Mouse (Mus musculus) common myeloid progenitor, adult 5-6 weeks (primary cell): Measurements from ENCODE around the gene Epb41l2. TPM values are rescaled to one million over a fixed set of nuclear protein-coding genes. Genes with fewer than 3 reads are reported as not detected.

Experiments used
- ATAC-seq: replicated peaks from 2 replicates; pipeline ENCODE4 v1.8.0; 2016; ENCODE audit warnings: low read depth, mild to moderate bottlenecking, moderate TSS enrichment, inconsistent platforms; ENCODE audit not compliant: poor library complexity, severe bottlenecking
- total RNA-seq: library from RNA; stranded (forward); fragments of 200-1000, 187-1606 nt; gene quantifications from 2 replicates; pipeline ENCODE4 v1.2.3, GENCODE M21; 2017

Gene Epb41l2
- total RNA-seq, result 27.3 and 35.8 TPM in 2 replicates

GRCm38 (mm10) chr10:25359208-25359958 lies at the start of gene Epb41l2:
TSS of gene Epb41l2 (plus strand) at chr10:25359798.
- peak; percentile 76 for ATAC-seq

- ATAC-seq, result no peak
These were observed 49.6 kb upstream of the Epb41l2 start for GRCm38 (mm10) chr10:25309996-25310395.

- ATAC-seq, result no peak
These were observed 48.9 kb upstream of the Epb41l2 start for GRCm38 (mm10) chr10:25310736-25311135.

- peak; percentile 87 for ATAC-seq
These were observed 47.9 kb upstream of the Epb41l2 start for GRCm38 (mm10) chr10:25311554-25312212.

DNA sequence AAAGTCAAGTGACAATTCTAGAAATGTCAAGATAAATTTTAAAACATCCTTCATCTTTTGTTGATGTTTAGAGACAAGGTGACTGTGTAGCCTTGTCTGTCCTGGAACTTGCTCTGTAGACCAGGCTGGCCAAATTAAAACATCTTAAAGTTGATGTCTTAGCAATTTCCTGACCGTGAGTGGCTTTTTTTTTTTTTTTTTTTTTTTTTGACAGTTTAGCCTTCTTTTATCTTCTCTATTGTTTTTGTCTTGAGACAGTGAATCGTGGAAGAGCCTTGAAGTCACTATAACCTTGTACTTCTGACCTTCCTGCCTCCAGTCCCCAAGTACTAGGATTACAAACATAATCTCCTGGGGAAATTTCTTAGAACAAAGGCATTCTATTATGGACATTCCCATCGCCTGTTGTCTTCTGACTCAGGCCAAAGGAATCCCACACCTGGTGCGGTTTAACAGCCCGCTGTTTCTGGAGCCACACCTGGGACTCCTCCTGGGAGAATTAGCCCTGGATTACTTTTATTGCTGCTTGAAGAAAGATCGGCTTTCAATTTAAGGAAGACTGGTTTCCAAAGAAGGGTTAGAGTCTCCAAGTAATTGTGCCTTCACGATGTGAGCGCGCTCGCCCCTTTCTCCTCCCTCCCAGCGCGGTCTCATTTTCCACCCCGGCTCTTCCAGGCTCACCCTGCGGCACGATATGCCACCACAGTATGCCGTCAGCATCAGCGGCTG lies 45.6 kb upstream of the Epb41l2 start:
- ATAC-seq, result no peak

DNA sequence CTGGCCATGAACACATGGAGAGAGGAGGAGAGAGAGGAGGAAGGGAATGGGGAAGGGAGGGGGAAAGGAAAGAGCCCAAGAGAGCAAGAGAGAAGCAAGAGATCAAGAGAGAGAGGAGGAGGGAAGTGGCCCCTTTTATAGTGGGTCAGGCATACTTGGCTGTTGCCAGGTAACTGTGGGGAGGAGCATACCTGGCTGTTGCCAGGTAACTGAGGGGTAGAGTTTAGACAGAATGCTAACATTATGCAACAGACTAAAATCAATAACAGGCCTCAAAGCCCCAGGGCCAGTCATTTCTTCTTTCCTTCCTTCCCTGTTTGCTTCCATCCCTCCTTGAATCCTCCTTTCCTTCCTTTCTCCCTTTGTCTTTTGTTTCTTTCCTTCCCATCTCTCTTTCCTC lies 41.9 kb upstream of the Epb41l2 start:
- ATAC-seq, result no peak

DNA sequence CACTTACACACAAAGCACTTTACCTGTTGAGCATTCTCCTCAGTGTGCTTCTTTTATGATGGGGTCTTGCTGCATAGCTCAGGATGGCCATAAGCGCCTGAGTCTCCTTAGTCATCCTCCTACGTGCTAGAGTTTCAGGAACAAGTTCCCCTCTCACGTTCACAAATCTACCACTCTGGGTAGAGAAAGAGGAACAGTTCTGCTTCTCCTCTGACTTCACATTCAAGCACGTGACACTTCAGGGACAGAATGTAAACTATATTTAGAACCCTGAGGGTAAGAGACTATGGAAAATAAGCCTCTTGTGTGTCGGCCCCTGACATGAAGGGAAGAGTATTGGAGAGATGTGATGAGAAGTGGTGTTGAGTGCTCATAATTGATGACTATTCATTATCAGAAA lies 41.2 kb upstream of the Epb41l2 start:
- ATAC-seq, result peak; percentile 95

DNA sequence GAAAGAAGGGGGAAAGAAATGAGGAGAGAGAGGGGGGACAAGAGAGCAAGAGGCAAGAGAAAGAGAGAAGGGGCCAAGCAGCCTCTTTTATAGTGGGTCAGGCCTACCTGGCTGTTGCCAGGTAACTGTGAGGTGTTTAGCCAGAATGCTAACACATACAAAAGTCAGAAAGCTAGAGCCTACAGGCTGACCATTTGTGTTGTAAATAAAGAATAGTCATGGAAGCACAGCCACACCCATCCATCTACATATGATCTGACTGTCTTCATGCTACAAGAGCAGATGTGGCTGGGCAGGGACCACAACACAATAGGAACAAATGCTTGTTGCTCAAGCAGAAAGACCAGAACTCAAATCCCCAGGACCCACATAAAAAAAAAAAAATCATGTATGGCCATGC lies 40.1 kb upstream of the Epb41l2 start:
- no peak for ATAC-seq

- no peak for ATAC-seq
These were observed 38.4 kb upstream of the Epb41l2 start for GRCm38 (mm10) chr10:25321198-25321597.

- no peak for ATAC-seq
These were observed 33.9 kb upstream of the Epb41l2 start for GRCm38 (mm10) chr10:25325690-25326089.

- no peak for ATAC-seq
These were observed 32.1 kb upstream of the Epb41l2 start for GRCm38 (mm10) chr10:25327511-25327910.

GRCm38 (mm10) chr10:25330094-25330493 lies 29.5 kb upstream of the Epb41l2 start:
- ATAC-seq, result no peak

- peak; percentile 98 for ATAC-seq
These were observed 28.1 kb upstream of the Epb41l2 start for GRCm38 (mm10) chr10:25331321-25332049.

GRCm38 (mm10) chr10:25333390-25334079 lies 26.1 kb upstream of the Epb41l2 start:
- ATAC-seq, result no peak

- ATAC-seq, result no peak
These were observed 18.9 kb upstream of the Epb41l2 start for GRCm38 (mm10) chr10:25340675-25341074.

DNA sequence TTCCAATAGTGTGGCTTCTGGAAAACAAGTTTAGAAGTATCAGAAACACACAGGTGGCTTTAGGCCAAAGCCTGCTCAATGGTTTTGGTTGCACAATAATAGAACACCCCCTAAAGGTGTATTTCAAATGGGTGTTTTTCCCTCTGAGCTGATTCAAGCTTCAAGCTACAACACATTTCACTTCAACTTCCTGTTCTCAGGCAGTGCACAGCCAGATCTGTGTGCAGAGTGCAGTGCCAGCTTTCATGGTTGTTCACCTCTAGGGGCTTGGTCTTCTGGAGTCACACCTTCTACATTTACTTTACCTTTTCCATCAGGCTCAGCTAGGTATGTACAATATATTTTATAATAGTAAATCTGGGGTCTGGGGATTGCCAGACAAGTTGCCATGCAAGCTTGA lies 16.8 kb upstream of the Epb41l2 start:
- ATAC-seq, result peak; percentile 54; the same call in 1 of the 2 replicates

GRCm38 (mm10) chr10:25353941-25354340 lies 5.7 kb upstream of the Epb41l2 start:
- no peak for ATAC-seq

DNA sequence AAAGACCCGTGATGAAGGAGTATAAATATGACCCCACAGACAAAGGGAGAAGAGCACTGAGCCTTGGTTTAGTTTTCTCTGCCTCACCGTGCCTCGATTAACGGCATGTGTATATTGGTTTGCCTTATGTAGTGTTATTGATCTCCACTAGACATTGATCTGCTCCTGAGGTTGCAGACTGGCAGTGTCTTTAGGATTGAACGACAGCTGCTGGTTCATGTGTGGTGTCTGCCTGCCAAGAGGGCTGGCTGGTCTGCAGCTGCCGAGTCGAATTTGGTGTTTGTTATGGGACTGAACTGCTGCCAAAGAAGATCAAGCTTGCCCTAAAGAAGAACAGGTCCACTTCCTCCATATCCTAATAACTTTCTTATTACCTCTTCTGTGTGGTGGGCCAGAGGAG lies 5.2 kb upstream of the Epb41l2 start:
- ATAC-seq, result no peak

DNA sequence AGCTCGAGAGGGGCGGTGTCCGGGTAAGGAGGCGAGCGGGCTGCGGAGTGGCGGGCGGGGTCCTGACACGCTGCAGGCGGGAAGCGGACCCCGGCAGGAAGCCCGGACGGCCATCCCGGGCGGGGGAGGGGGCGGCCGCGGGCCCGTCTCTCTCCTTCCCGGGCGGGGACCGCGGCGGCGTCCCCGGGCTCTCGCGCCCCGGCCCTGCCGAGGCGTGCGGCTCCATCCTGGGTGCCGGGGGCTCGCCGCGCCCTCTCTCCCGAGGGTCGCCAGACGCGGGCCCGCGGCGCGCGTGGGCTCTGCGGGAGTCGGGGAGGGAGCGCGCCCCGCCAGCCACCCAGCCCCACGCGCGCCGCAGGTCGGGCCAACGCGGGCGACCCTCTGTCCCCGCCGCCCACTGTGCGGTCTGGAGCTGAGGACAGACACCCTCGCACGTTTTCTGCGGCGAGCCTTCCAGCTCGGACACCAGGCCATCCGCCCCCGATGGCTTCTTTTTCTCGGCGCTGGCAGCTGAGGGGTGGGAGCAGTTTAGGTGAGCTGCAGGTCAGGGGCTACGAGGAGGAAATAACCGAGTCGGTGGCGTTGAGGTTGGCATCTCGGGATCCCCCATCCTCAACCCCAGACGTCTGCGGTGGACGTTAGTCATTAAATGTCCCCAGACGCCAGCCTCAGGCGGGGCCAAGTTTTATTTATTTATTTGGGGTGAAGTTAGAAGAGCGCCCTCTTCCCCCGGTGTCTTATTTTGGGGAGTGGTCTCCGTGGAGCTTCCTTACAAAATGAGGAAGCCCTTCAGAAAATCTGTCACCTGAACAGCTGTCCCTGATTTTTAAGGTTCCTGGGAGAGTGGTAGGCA lies 587 bp downstream of the Epb41l2 start:
- peak; percentile 23; the same call in 1 of the 2 replicates for ATAC-seq
